Mouse (Mus musculus): ENCODE data around the gene Dock9. TPM values are rescaled to one million over a fixed set of nuclear protein-coding genes. Genes with fewer than 3 reads are reported as not detected.

Dock9 gene
- polyA plus RNA-seq, 1 experiment, result 0.04 TPM

DNA sequence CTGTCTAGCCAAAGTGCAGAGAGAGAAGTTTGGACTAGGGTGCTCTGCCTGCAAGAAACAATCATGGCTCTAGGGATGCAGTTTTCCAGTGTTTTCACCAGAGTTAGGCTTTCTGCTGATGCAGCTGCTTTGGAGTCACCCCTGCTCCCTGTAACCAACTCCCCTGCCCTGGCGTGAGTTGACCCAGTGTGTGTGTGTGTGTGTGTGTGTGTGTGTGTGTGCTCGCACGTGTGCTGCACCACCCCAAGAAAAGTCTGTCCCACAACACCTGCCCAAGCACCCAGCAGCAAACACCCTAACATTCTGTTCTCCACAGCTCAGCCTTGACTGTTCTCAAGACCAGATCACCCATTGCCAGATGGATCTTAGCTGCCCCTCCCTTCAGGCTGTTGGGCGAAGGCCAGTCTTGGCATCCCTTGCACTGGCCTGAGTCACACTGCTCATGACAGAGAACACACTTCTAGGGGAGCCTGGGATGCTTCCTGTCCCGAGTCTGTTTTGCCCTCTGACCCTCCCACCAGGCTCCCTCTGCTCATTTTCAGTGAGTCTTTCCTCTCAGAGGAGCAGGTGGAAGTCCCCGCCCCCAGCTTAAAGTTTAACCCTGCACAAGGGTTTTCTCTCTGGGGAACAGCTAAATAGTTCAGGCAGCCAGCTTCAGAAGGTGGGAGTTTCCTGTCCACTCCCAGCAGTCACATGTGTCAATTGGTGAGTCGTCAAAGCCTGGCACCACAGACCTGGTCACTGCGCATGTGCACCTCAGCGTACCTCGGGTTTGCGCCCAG, 26.9 kb upstream of the Dock9 start:
- TF ChIP-seq TAL1 (IDR thresholded peaks at IDR 0.05; ENCODE audit: low read length), result no peak
- TF ChIP-seq GATA1 (IDR thresholded peaks at IDR 0.05; ENCODE audit: low read length), result no peak

DNA sequence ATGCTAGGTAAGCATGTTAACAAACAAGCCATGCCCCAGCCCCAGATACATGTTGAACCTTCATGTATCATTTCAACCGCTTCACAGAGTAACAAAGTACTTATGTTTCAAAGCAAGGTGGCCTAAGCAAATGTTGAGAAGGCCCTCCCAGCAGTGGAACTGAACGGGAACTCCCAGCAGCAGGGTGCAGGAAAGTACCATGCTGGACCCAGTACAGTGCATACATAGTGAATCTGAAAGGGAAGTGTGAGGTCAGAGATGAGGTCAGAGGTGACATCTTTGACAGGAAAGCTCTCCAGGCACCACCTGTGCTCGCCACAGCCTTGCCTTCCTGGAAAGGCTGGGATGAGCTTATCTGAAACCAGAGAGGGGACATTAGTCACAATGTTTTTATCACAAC, 25.4 kb upstream of the Dock9 start:
- H3K4me1 ChIP-seq (ENCODE audit: control insufficient read depth), result no peaks in the 10 kb centered on the region
- no peaks in the 10 kb centered on the region for H3K36me3 ChIP-seq (ENCODE audit: control insufficient read depth)
- TF ChIP-seq GATA1 (IDR thresholded peaks at IDR 0.05; ENCODE audit: low read length), result no peak
- no peak for TF ChIP-seq TAL1 (IDR thresholded peaks at IDR 0.05; ENCODE audit: low read length)
- no peaks in the 10 kb centered on the region for H3K27me3 ChIP-seq (ENCODE audit: control insufficient read depth)
- no peak overlapping the region for H3K4me3 ChIP-seq (replicated peaks)
- H3K9me3 ChIP-seq (ENCODE audit: control insufficient read depth, low read length), result no peaks in the 10 kb centered on the region

More for the DNA sequence above, 26.9 kb upstream of the Dock9 start:
- Histone ChIP-seq H3K4me1 (ENCODE audit: control insufficient read depth) (no peaks in the 10 kb centered on the region), H3K4me3 (replicated peaks) (no peak overlapping the region), H3K9me3 (ENCODE audit: control insufficient read depth, low read length) (no peaks in the 10 kb centered on the region), H3K36me3 (ENCODE audit: control insufficient read depth) (no peaks in the 10 kb centered on the region), H3K27me3 (ENCODE audit: control insufficient read depth) (no peaks in the 10 kb centered on the region)

DNA sequence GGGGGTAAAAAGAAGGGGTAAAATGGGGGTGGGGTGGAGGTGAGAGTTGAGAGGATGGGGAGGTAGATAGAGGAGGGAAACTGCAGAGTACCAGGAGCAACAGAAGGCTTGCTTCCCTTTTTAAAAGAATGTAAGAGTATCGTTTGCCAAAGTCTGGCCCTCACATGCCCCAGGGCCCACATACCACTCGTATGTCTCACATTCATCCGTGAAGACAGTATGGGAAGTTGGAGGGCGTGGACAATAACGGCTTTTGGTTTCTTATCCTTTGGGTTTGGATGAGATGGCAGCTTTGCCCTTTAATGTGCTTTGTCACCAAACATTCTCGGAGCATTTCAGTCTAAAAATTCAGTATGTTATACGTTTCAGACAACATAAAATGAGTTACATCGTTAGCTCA, 24.9 kb upstream of the Dock9 start:
- H3K36me3 ChIP-seq (ENCODE audit: control insufficient read depth), result no peaks in the 10 kb centered on the region
- H3K4me3 ChIP-seq (replicated peaks), result no peak overlapping the region
- H3K9me3 ChIP-seq (ENCODE audit: control insufficient read depth, low read length), result no peaks in the 10 kb centered on the region
- H3K27me3 ChIP-seq (ENCODE audit: control insufficient read depth), result no peaks in the 10 kb centered on the region
- TF ChIP-seq GATA1 (IDR thresholded peaks at IDR 0.05; ENCODE audit: low read length), result no peak
- no peak for TF ChIP-seq TAL1 (IDR thresholded peaks at IDR 0.05; ENCODE audit: low read length)
- H3K4me1 ChIP-seq (ENCODE audit: control insufficient read depth), result no peaks in the 10 kb centered on the region

DNA sequence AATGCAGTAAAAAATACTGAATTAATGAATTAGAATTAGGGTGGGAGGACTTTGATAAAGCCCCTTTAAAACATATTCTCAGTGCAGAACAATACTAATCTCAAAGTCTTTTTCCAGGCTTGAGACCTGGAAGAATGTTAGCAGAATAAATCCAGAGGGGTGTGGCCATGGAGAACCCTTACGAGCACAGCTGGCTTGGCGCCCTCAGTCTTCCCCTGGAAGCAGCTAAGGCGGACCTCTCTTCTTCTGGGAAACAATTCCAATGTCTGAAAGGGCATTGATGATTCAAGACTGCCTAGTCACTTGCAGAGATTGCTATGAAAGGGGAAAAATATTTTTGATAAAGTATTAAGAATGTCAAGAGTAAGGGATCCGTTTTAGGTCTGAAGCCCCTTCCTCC, 9.2 kb upstream of the Dock9 start:
- Histone ChIP-seq H3K36me3 (ENCODE audit: control insufficient read depth) (no peaks in the 10 kb centered on the region), H3K9me3 (ENCODE audit: control insufficient read depth, low read length) (no peaks in the 10 kb centered on the region), H3K4me1 (ENCODE audit: control insufficient read depth) (no peaks in the 10 kb centered on the region), H3K27me3 (ENCODE audit: control insufficient read depth) (no peaks in the 10 kb centered on the region), H3K4me3 (replicated peaks) (no peak overlapping the region)
- TF ChIP-seq TAL1 (IDR thresholded peaks at IDR 0.05; ENCODE audit: low read length), result no peak
- no peak for TF ChIP-seq GATA1 (IDR thresholded peaks at IDR 0.05; ENCODE audit: low read length)

DNA sequence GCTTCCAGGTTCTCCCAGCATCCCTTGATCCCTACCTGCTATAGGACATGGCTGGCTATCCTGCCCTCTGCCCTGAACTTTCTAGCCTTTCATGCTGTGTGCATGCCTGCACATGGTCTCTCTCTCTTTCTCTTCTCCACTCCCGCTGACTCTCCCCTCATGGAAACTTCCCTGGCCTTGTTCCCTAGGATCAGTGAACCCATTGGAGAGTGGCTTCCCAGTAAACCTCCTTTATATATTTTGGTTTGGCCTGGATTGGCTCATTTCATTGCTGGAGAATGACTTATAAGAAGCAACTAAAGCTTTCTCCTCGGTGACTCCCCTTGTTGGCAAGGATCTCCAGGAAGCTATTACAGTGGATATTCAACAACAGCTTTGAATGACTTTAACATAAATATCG, 8.7 kb upstream of the Dock9 start:
- no peak for TF ChIP-seq GATA1 (IDR thresholded peaks at IDR 0.05; ENCODE audit: low read length)
- TF ChIP-seq TAL1 (IDR thresholded peaks at IDR 0.05; ENCODE audit: low read length), result no peak
- Histone ChIP-seq H3K27me3 (ENCODE audit: control insufficient read depth) (no peaks in the 10 kb centered on the region), H3K36me3 (ENCODE audit: control insufficient read depth) (no peaks in the 10 kb centered on the region), H3K4me3 (replicated peaks) (no peak overlapping the region), H3K9me3 (ENCODE audit: control insufficient read depth, low read length) (no peaks in the 10 kb centered on the region), H3K4me1 (ENCODE audit: control insufficient read depth) (no peaks in the 10 kb centered on the region)

DNA sequence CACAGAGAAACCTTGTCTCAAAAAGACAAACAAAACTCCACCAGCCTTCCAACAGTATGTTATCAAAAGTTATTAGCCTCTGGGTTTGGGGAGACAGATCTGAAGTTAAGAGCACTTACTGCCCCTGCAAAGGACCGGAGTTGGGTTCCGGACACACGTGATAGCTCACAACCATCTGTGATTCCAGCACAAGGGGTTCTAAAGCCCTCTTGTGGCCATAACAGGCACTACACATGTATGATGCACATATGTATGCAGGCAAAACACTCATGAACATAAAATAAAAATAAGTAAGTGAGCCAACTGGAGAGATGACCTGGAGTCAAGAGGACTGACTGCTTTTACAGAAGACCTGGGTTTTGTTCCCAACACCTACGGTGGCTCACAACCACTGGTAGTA, 6.8 kb upstream of the Dock9 start:
- Histone ChIP-seq H3K36me3 (ENCODE audit: control insufficient read depth) (no peaks in the 10 kb centered on the region), H3K9me3 (ENCODE audit: control insufficient read depth, low read length) (no peaks in the 10 kb centered on the region), H3K4me3 (replicated peaks) (no peak overlapping the region), H3K4me1 (ENCODE audit: control insufficient read depth) (no peaks in the 10 kb centered on the region), H3K27me3 (ENCODE audit: control insufficient read depth) (no peaks in the 10 kb centered on the region)
- TF ChIP-seq TAL1 (IDR thresholded peaks at IDR 0.05; ENCODE audit: low read length) (no peak), GATA1 (IDR thresholded peaks at IDR 0.05; ENCODE audit: low read length) (no peak)

DNA sequence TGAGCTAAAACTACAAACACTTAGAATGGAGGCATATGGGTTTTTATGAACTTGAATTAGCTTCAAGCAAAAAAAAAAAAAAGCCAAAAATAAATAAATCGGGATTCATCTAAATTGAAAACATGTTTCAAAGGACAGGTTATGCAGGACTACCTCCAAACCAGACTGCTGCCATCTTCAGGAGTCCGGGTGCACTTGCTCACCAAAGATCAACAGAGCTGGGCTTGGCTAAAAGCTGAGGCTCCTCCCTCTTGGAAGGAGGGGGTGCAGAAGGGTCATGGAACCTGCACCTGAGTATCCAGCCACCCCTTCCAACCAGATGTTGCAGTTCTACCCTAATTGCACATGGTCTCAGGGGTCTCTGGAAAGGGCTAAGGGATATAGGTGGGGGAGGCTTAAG, 3.3 kb upstream of the Dock9 start:
- H3K36me3 ChIP-seq (ENCODE audit: control insufficient read depth), result no peaks in the 10 kb centered on the region
- H3K4me3 ChIP-seq (replicated peaks), result no peak overlapping the region
- TF ChIP-seq GATA1 (IDR thresholded peaks at IDR 0.05; ENCODE audit: low read length), result no peak
- TF ChIP-seq TAL1 (IDR thresholded peaks at IDR 0.05; ENCODE audit: low read length), result no peak
- no peaks in the 10 kb centered on the region for H3K9me3 ChIP-seq (ENCODE audit: control insufficient read depth, low read length)
- H3K27me3 ChIP-seq (ENCODE audit: control insufficient read depth), result peaks cover 20% of the 10 kb centered on the region
- H3K4me1 ChIP-seq (ENCODE audit: control insufficient read depth), result peaks cover 26% of the 10 kb centered on the region

DNA sequence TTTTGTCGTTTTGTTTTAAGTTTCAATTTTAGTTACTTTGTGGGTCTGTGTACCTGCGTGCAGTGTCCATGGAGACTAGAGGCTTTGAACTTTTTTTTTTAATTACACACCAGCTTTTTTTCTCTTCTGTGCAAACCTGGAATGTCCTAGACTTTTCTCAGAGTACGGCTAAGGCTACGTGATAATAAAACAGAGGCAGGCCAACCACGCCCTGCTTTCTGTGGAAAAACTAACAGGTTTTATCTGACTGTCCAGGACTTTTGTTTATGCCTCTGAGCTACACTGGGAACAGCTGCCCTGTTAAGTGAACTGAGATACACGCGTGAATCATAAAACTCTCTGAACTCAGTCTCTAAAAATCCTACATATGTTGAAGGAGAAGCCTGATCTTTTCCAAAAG, 1.5 kb upstream of the Dock9 start:
- peaks cover 26% of the 10 kb centered on the region for H3K4me1 ChIP-seq (ENCODE audit: control insufficient read depth)

DNA sequence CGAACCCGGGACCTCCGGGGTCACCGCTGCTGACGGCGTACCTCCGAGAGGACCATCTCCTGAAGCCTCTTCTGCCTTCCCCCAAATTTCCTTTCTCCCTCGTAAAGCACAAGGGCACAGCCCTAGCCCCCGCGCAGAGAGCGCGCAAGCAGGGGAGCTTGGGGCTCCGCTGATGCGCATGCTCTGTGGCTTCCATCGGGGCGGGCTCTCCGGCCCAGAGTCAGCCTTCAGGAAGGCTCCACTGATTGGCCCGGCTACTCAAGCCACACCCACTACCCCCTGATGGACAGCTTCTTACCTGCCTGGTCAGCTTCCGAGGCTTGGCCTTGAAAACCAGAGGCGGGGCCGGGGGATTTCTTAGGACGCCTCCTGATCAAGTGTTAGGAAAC, 768 bp upstream of the Dock9 start:
- Histone ChIP-seq H3K36me3 (ENCODE audit: control insufficient read depth) (no peaks in the 10 kb centered on the region), H3K9me3 (ENCODE audit: control insufficient read depth, low read length) (no peaks in the 10 kb centered on the region), H3K4me3 (replicated peaks) (peak overlapping the region; percentile 67), H3K4me1 (ENCODE audit: control insufficient read depth) (peaks cover 31% of the 10 kb centered on the region), H3K27me3 (ENCODE audit: control insufficient read depth) (peaks cover 27% of the 10 kb centered on the region)
- no peak for TF ChIP-seq GATA1 (IDR thresholded peaks at IDR 0.05; ENCODE audit: low read length)

More for the DNA sequence above, 1.5 kb upstream of the Dock9 start:
- TF ChIP-seq TAL1 (IDR thresholded peaks at IDR 0.05; ENCODE audit: low read length) (no peak), GATA1 (IDR thresholded peaks at IDR 0.05; ENCODE audit: low read length) (no peak)
- no peak overlapping the region for H3K4me3 ChIP-seq (replicated peaks)
- no peaks in the 10 kb centered on the region for H3K36me3 ChIP-seq (ENCODE audit: control insufficient read depth)
- H3K9me3 ChIP-seq (ENCODE audit: control insufficient read depth, low read length), result no peaks in the 10 kb centered on the region
- peaks cover 27% of the 10 kb centered on the region for H3K27me3 ChIP-seq (ENCODE audit: control insufficient read depth)

Measured in erythroblast, embryonic 14.5 days (primary cell).